Mouse (Mus musculus): ENCODE measurements around the gene Pakap. TPM values are rescaled to one million over a fixed set of nuclear protein-coding genes. Genes with fewer than 3 reads are reported as not detected.

Gene Pakap
- polyA plus RNA-seq (2017; shearing (Covaris generic)) = 1 to 10 TPM in 2 of 3 experiments, under 1 TPM in 1; 0.50 to 2.1 (median 1.1) TPM

GRCm38 (mm10) chr4:57567666-57568206 is at the start of gene Pakap:
Pakap (plus strand) TSS chr4:57568179.
- no peak for ATAC-seq

- no peak for ATAC-seq
Measured at GRCm38 (mm10) chr4:57523456-57523855, 44.5 kb upstream of the Pakap start.

GRCm38 (mm10) chr4:57524461-57524860 is 43.5 kb upstream of the Pakap start:
- ATAC-seq = no peak

- ATAC-seq = no peak
Measured at GRCm38 (mm10) chr4:57525221-57526011, 42.6 kb upstream of the Pakap start.

- ATAC-seq = no peak
Measured at GRCm38 (mm10) chr4:57528296-57528695, 39.7 kb upstream of the Pakap start.

- ATAC-seq = no peak
Measured at GRCm38 (mm10) chr4:57533686-57534085, 34.3 kb upstream of the Pakap start.

- ATAC-seq = no peak
Measured at GRCm38 (mm10) chr4:57534232-57534631, 33.7 kb upstream of the Pakap start.

GRCm38 (mm10) chr4:57535087-57535486 is 32.9 kb upstream of the Pakap start:
- ATAC-seq = no peak

- no peak for ATAC-seq
Measured at GRCm38 (mm10) chr4:57538029-57538688, 29.8 kb upstream of the Pakap start.

- no peak for ATAC-seq
Measured at GRCm38 (mm10) chr4:57543692-57544256, 24.2 kb upstream of the Pakap start.

GRCm38 (mm10) chr4:57547785-57548184 is 20.2 kb upstream of the Pakap start:
- ATAC-seq = no peak

- no peak for ATAC-seq
Measured at GRCm38 (mm10) chr4:57550216-57550615, 17.8 kb upstream of the Pakap start.

- no peak for ATAC-seq
Measured at GRCm38 (mm10) chr4:57557102-57557501, 10.9 kb upstream of the Pakap start.

- ATAC-seq = no peak
Measured at GRCm38 (mm10) chr4:57559438-57559837, 8.5 kb upstream of the Pakap start.

- no peak for ATAC-seq
Measured at GRCm38 (mm10) chr4:57560010-57560409, 8.0 kb upstream of the Pakap start.

- no peak for ATAC-seq
Measured at GRCm38 (mm10) chr4:57561055-57561454, 6.9 kb upstream of the Pakap start.

GRCm38 (mm10) chr4:57565283-57565682 is 2.7 kb upstream of the Pakap start:
- no peak for ATAC-seq

GRCm38 (mm10) chr4:57565811-57566210 is 2.2 kb upstream of the Pakap start:
- ATAC-seq = no peak

- ATAC-seq = no peak
Measured at GRCm38 (mm10) chr4:57568268-57569068, 489 bp downstream of the Pakap start.

- ATAC-seq = no peak
Measured at GRCm38 (mm10) chr4:57569069-57569355, 1.0 kb downstream of the Pakap start.

- ATAC-seq = no peak
Measured at GRCm38 (mm10) chr4:57569711-57570110, 1.7 kb downstream of the Pakap start.

GRCm38 (mm10) chr4:57570229-57570628 is 2.2 kb downstream of the Pakap start:
- no peak for ATAC-seq

- ATAC-seq = no peak
Measured at GRCm38 (mm10) chr4:57574181-57574580, 6.2 kb downstream of the Pakap start.
